Mouse (Mus musculus): ENCODE data around the gene Col7a1. TPM values are rescaled to one million over a fixed set of nuclear protein-coding genes. Genes with fewer than 3 reads are reported as not detected.

Gene Col7a1
- polyA plus RNA-seq, 1 experiment from 2014 or later: 2.9 TPM

DNA sequence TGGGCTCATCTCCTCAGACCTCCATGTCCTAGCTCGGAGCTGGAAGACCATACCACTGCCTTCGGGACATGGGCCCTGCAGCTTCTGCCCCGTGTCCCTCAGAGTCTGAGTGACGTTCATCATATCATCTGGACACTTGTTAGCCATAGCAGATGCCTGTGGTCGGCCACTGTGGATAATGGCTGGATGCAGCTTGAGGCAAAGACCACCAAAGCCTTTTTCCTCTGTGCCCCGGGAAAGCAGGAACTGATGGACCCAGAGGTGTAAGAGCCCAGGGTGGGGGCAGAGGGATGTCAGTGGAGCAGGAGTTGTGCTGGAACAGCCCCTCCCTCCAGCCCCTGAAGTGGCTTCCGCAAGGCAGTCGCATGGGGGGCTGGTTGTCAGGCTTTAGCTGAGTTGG lies 78.3 kb downstream of the Col7a1 start:
- ATAC-seq: no peak
- Histone ChIP-seq H3K36me3 (ENCODE audit: insufficient read depth, low read length) (no peaks in the 10 kb centered on the region), H3K27ac (ENCODE audit: low read length) (no peak overlapping the region), H3K9ac (replicated peaks; ENCODE audit: low read depth) (no peak overlapping the region), H3K4me1 (ENCODE audit: insufficient read depth, low read depth, low read length) (no peaks in the 10 kb centered on the region), H3K4me3 (ENCODE audit: low read depth, low read length) (no peak overlapping the region), H3K27me3 (replicated peaks; ENCODE audit: insufficient read depth, low read length) (no peaks in the 10 kb centered on the region), H3K4me2 (replicated peaks; ENCODE audit: low read depth, low read length) (no peak overlapping the region), H3K9me3 (ENCODE audit: low read length) (no peaks in the 10 kb centered on the region)
- 78% methylated on average over 8 of the region's 8 CpGs for WGBS
- TF ChIP-seq CTCF (IDR thresholded peaks at IDR 0.05): no peak
- no peak for TF ChIP-seq EP300 (IDR thresholded peaks at IDR 0.05)
- no peak for DNase-seq (ENCODE audit: low spot score)

GRCm38 (mm10) chr9:109032435-109032834 lies 79.0 kb downstream of the Col7a1 start:
- DNase-seq (ENCODE audit: low spot score) (no peak), ATAC-seq (no peak)

More at GRCm38 (mm10) chr9:109032435-109032834, 79.0 kb downstream of the Col7a1 start:
- Histone ChIP-seq H3K4me2 (replicated peaks; ENCODE audit: low read depth, low read length) (no peak overlapping the region), H3K9ac (replicated peaks; ENCODE audit: low read depth) (no peak overlapping the region), H3K4me3 (ENCODE audit: low read depth, low read length) (no peak overlapping the region), H3K36me3 (ENCODE audit: insufficient read depth, low read length) (no peaks in the 10 kb centered on the region), H3K4me1 (ENCODE audit: insufficient read depth, low read depth, low read length) (no peaks in the 10 kb centered on the region), H3K27ac (ENCODE audit: low read length) (no peak overlapping the region), H3K27me3 (replicated peaks; ENCODE audit: insufficient read depth, low read length) (no peaks in the 10 kb centered on the region), H3K9me3 (ENCODE audit: low read length) (no peaks in the 10 kb centered on the region)
- 83% methylated on average over 6 of the region's 6 CpGs for WGBS
- no peak for TF ChIP-seq CTCF (IDR thresholded peaks at IDR 0.05)
- no peak for TF ChIP-seq EP300 (IDR thresholded peaks at IDR 0.05)

MicroRNAs within 50 kb of the gene (microRNA counts, 519-probe panel; counts per million panel counts)
- not detected for microRNA mmu-miR-711

Small RNAs within 50 kb of the gene (microRNA-seq; reads per million reads assigned to microRNA genes)
- not detected for gene Mir711

Other genes with a start within 250 kb of the Col7a1 start
- 40.4 and 48.1 TPM in 2 replicates for gene Ip6k2, start 169.8 kb upstream of the Col7a1 start, polyA plus RNA-seq (2015; fragmentation: Nextera tagmentation; extraction: Ambion mirVana)
- gene Nckipsd, start 145.2 kb upstream of the Col7a1 start, polyA plus RNA-seq (2015; fragmentation: Nextera tagmentation; extraction: Ambion mirVana): 10.9 and 14.2 TPM in 2 replicates
- 0.08 and 0.17 TPM in 2 replicates for gene Celsr3, start 127.3 kb upstream of the Col7a1 start, polyA plus RNA-seq (2015; fragmentation: Nextera tagmentation; extraction: Ambion mirVana)
- 8.3 and 9.7 TPM in 2 replicates for gene Slc26a6, start 100.3 kb upstream of the Col7a1 start, polyA plus RNA-seq (2015; fragmentation: Nextera tagmentation; extraction: Ambion mirVana)
- gene Tmem89, start 39.0 kb upstream of the Col7a1 start, polyA plus RNA-seq (2015; fragmentation: Nextera tagmentation; extraction: Ambion mirVana): 0.48 and 1.0 TPM in 2 replicates
- gene Uqcrc1, start 17.0 kb upstream of the Col7a1 start, polyA plus RNA-seq (2015; fragmentation: Nextera tagmentation; extraction: Ambion mirVana): 269 and 290 TPM in 2 replicates
- not detected in 2 replicates for gene Ucn2, start 32.4 kb downstream of the Col7a1 start, polyA plus RNA-seq (2015; fragmentation: Nextera tagmentation; extraction: Ambion mirVana)
- gene Pfkfb4, start 38.2 kb downstream of the Col7a1 start, polyA plus RNA-seq (2015; fragmentation: Nextera tagmentation; extraction: Ambion mirVana): 22.0 and 22.8 TPM in 2 replicates
- gene Shisa5, start 85.0 kb downstream of the Col7a1 start, polyA plus RNA-seq (2015; fragmentation: Nextera tagmentation; extraction: Ambion mirVana): 194 and 216 TPM in 2 replicates
- 19.3 and 20.9 TPM in 2 replicates for gene Trex1, start 106.1 kb downstream of the Col7a1 start, polyA plus RNA-seq (2015; fragmentation: Nextera tagmentation; extraction: Ambion mirVana)
- gene Atrip, start 120.5 kb downstream of the Col7a1 start, polyA plus RNA-seq (2015; fragmentation: Nextera tagmentation; extraction: Ambion mirVana): 11.4 and 12.6 TPM in 2 replicates
- gene Ccdc51, start 128.9 kb downstream of the Col7a1 start, polyA plus RNA-seq (2015; fragmentation: Nextera tagmentation; extraction: Ambion mirVana): 6.8 and 7.2 TPM in 2 replicates
- 375 and 393 TPM in 2 replicates for gene Tma7, start 129.0 kb downstream of the Col7a1 start, polyA plus RNA-seq (2015; fragmentation: Nextera tagmentation; extraction: Ambion mirVana)
- 8.8 and 10.0 TPM in 2 replicates for gene Plxnb1, start 141.8 kb downstream of the Col7a1 start, polyA plus RNA-seq (2015; fragmentation: Nextera tagmentation; extraction: Ambion mirVana)
- gene Fbxw21, start 208.5 kb downstream of the Col7a1 start, polyA plus RNA-seq (2015; fragmentation: Nextera tagmentation; extraction: Ambion mirVana): not detected in 2 replicates
- gene Fbxw13, start 242.4 kb downstream of the Col7a1 start, polyA plus RNA-seq (2015; fragmentation: Nextera tagmentation; extraction: Ambion mirVana): not detected in 2 replicates